Mouse (Mus musculus) splenic B cell, adult 2 months (primary cell): ENCODE measurements at regions not wholly inside any gene's neighbourhood (a gene's known extent, or its start where the extent isn't known, plus 50 kb on each side); places are given as distances from the start of the nearest gene placed in this dataset.

ENCODE experiments used
- DNase-seq: peaks from one replicate; pipeline ENCODE4 v3.0.0-alpha.2; 2011; ENCODE audit warnings: low read depth, low spot score
- H3K27me3 ChIP-seq: 2 replicates; pipeline ENCODE4 v1.6.1; 2012; ENCODE audit warnings: mild to moderate bottlenecking, low read length, moderate library complexity, mixed read lengths; ENCODE audit not compliant: control insufficient read depth, poor library complexity, insufficient read depth, severe bottlenecking
- H3K36me3 ChIP-seq: 2 replicates; pipeline ENCODE4 v1.6.1; 2012; ENCODE audit warnings: mild to moderate bottlenecking, low read length, moderate library complexity, mixed read lengths; ENCODE audit not compliant: control insufficient read depth, poor library complexity, insufficient read depth, severe bottlenecking

GRCm38 (mm10) chr1:73337401-73337800, 321.7 kb upstream of the Tnp1 start:
- Histone ChIP-seq H3K27me3 (no peaks in the 10 kb centered on the region), H3K36me3 (no peaks in the 10 kb centered on the region)
- no peak for DNase-seq

- Histone ChIP-seq H3K27me3 (no peaks in the 10 kb centered on the region), H3K36me3 (no peaks in the 10 kb centered on the region)
- no peak for DNase-seq
Measured at GRCm38 (mm10) chr1:73309556-73309955, 293.8 kb upstream of the Tnp1 start.

GRCm38 (mm10) chr1:73308420-73308819, 292.7 kb upstream of the Tnp1 start:
- Histone ChIP-seq H3K36me3 (no peaks in the 10 kb centered on the region), H3K27me3 (no peaks in the 10 kb centered on the region)
- DNase-seq, result no peak

- DNase-seq, result no peak
- Histone ChIP-seq H3K27me3 (no peaks in the 10 kb centered on the region), H3K36me3 (no peaks in the 10 kb centered on the region)
Measured at GRCm38 (mm10) chr1:73307194-73307593, 291.5 kb upstream of the Tnp1 start.

GRCm38 (mm10) chr1:73299978-73300688, 284.4 kb upstream of the Tnp1 start:
- no peak for DNase-seq
- Histone ChIP-seq H3K27me3 (no peaks in the 10 kb centered on the region), H3K36me3 (no peaks in the 10 kb centered on the region)

- DNase-seq, result no peak
- Histone ChIP-seq H3K27me3 (no peaks in the 10 kb centered on the region), H3K36me3 (no peaks in the 10 kb centered on the region)
Measured at GRCm38 (mm10) chr1:73285342-73285741, 269.6 kb upstream of the Tnp1 start.

GRCm38 (mm10) chr1:73274480-73274879, 258.8 kb upstream of the Tnp1 start:
- H3K27me3 ChIP-seq, result no peaks in the 10 kb centered on the region
- no peaks in the 10 kb centered on the region for H3K36me3 ChIP-seq
- DNase-seq, result no peak

- H3K36me3 ChIP-seq, result no peaks in the 10 kb centered on the region
- H3K27me3 ChIP-seq, result no peaks in the 10 kb centered on the region
- DNase-seq, result no peak
Measured at GRCm38 (mm10) chr1:73270787-73271391, 255.2 kb upstream of the Tnp1 start.

- Histone ChIP-seq H3K36me3 (no peaks in the 10 kb centered on the region), H3K27me3 (no peaks in the 10 kb centered on the region)
- no peak for DNase-seq
Measured at GRCm38 (mm10) chr1:73269051-73269755, 253.5 kb upstream of the Tnp1 start.

- DNase-seq, result no peak
- no peaks in the 10 kb centered on the region for H3K27me3 ChIP-seq
- H3K36me3 ChIP-seq, result no peaks in the 10 kb centered on the region
Measured at GRCm38 (mm10) chr1:73265009-73265408, 249.3 kb upstream of the Tnp1 start.

GRCm38 (mm10) chr1:73264245-73264644, 248.5 kb upstream of the Tnp1 start:
- no peak for DNase-seq
- H3K36me3 ChIP-seq, result no peaks in the 10 kb centered on the region
- no peaks in the 10 kb centered on the region for H3K27me3 ChIP-seq

GRCm38 (mm10) chr1:73259525-73260098, 243.9 kb upstream of the Tnp1 start:
- no peak for DNase-seq

GRCm38 (mm10) chr1:73257263-73257662, 241.6 kb upstream of the Tnp1 start:
- H3K36me3 ChIP-seq, result no peaks in the 10 kb centered on the region
- no peaks in the 10 kb centered on the region for H3K27me3 ChIP-seq
- DNase-seq, result no peak

More at GRCm38 (mm10) chr1:73259525-73260098, 243.9 kb upstream of the Tnp1 start:
- H3K27me3 ChIP-seq, result no peaks in the 10 kb centered on the region
- H3K36me3 ChIP-seq, result no peaks in the 10 kb centered on the region

- no peaks in the 10 kb centered on the region for H3K36me3 ChIP-seq
- H3K27me3 ChIP-seq, result no peaks in the 10 kb centered on the region
- no peak for DNase-seq
Measured at GRCm38 (mm10) chr1:73251911-73252356, 236.2 kb upstream of the Tnp1 start.

GRCm38 (mm10) chr1:73244016-73244415, 228.3 kb upstream of the Tnp1 start:
- Histone ChIP-seq H3K27me3 (no peaks in the 10 kb centered on the region), H3K36me3 (no peaks in the 10 kb centered on the region)
- DNase-seq, result no peak
